Mouse (Mus musculus) midbrain, embryonic 11.5 days (tissue): ENCODE data around the gene Ptpn7. TPM values are rescaled to one million over a fixed set of nuclear protein-coding genes. Genes with fewer than 3 reads are reported as not detected.
A peak's percentile ranks its signal among the peaks of the same experiment; 100 is the strongest.

Source experiments
- ATAC-seq: fragments of 200-750 bp; cut with Nextera tagmentation; 2 replicates; pipeline ENCODE4 v1.8.0; 2017; ENCODE audit warnings: moderate TSS enrichment, moderate library complexity; ENCODE audit not compliant: low FRiP score
- DNase-seq: peaks from one replicate; pipeline ENCODE4 v3.0.0; 2015; ENCODE audit warnings: low spot score; ENCODE audit errors: missing footprints
- H3K27ac ChIP-seq: fragments of 300-500 bp; sonication (generic); 2 replicates; pipeline ENCODE4 v1.5.1; 2014; ENCODE audit warnings: low read depth, low read length
- H3K27me3 ChIP-seq: fragments of 300-500 bp; sonication (generic); 2 replicates; pipeline ENCODE4 v1.6.1; 2014; ENCODE audit warnings: mild to moderate bottlenecking, low read length, moderate library complexity, mixed read lengths; ENCODE audit not compliant: control insufficient read depth, insufficient read depth
- H3K36me3 ChIP-seq: fragments of 300-500 bp; sonication (generic); 2 replicates; pipeline ENCODE4 v1.6.1; 2014; ENCODE audit warnings: mild to moderate bottlenecking, low read length, moderate library complexity, mixed read lengths; ENCODE audit not compliant: control insufficient read depth, insufficient read depth
- H3K4me1 ChIP-seq: fragments of 300-500 bp; sonication (generic); 2 replicates; pipeline ENCODE4 v1.6.1; 2014; ENCODE audit warnings: low read length; ENCODE audit not compliant: control insufficient read depth, insufficient read depth
- H3K4me2 ChIP-seq: fragments of 300-500 bp; sonication (generic); 2 replicates; pipeline ENCODE4 v1.6.1; 2014; ENCODE audit warnings: mild to moderate bottlenecking, moderate library complexity
- H3K4me3 ChIP-seq: fragments of 300-500 bp; sonication (generic); 2 replicates; pipeline ENCODE4 v1.5.1; 2014; ENCODE audit warnings: low read depth, low read length
- H3K9ac ChIP-seq: fragments of 300-500 bp; sonication (generic); 2 replicates; pipeline ENCODE4 v1.6.1; 2014; ENCODE audit warnings: low read length
- H3K9me3 ChIP-seq: fragments of 300-500 bp; sonication (generic); 2 replicates; pipeline ENCODE4 v1.6.1; 2016; ENCODE audit warnings: low read length; ENCODE audit not compliant: control insufficient read depth
- WGBS: fragments of 180-500 bp; shearing (Covaris S2); extraction: QIAGEN DNeasy Blood & Tissue Kit; methylation state at CpG from one replicate; pipeline ENCODE4 v1.1.7; 2014; 5-methylcytosine and 5-hydroxymethylcytosine counted together
- polyA plus RNA-seq: library from polyadenylated mRNA; unstranded; fragments of >200 nt; fragmentation: Nextera tagmentation; extraction: Ambion mirVana; gene quantifications from 2 replicates; pipeline ENCODE4 v1.2.1, GENCODE M21; 2014

The Ptpn7 gene
- polyA plus RNA-seq, 1 experiment from 2014 or later, result 1.6 TPM

DNA sequence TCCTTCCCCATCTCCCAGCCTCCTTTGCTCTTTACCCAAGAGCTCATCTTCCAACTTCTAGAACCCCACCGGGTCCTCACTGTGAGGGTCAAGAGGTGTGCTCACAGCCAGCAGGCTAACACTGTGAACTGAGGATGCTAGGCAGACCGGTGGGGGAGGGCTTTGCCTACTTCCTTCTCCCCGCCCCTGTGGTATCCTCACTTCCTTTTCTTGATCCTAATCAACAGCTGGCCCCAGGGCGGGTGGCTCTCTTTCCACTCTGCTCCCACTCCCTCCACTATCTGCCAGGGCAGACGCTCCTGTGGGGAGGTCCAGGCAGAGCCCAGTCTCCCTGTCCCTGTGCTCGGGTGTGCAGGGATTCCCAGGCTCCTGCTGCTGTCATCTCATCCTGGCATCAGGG lies 1.5 kb upstream of the Ptpn7 start:
- DNase-seq (no peak), ATAC-seq (no peak)
- no peak overlapping the region for H3K4me3 ChIP-seq
- 56% methylated on average over 6 of the region's 6 CpGs for WGBS
- no peak overlapping the region for H3K4me2 ChIP-seq
- no peaks in the 10 kb centered on the region for H3K9me3 ChIP-seq
- no peak overlapping the region for H3K9ac ChIP-seq
- no peak overlapping the region for H3K27ac ChIP-seq
- no peaks in the 10 kb centered on the region for H3K4me1 ChIP-seq
- no peaks in the 10 kb centered on the region; the same call in 1 of the 2 replicates for H3K27me3 ChIP-seq
- no peaks in the 10 kb centered on the region for H3K36me3 ChIP-seq

- ATAC-seq, result no peak
- 64% methylated on average over 8 of the region's 8 CpGs for WGBS
These were observed 940 bp upstream of the Ptpn7 start for GRCm38 (mm10) chr1:135131560-135131959.

DNA sequence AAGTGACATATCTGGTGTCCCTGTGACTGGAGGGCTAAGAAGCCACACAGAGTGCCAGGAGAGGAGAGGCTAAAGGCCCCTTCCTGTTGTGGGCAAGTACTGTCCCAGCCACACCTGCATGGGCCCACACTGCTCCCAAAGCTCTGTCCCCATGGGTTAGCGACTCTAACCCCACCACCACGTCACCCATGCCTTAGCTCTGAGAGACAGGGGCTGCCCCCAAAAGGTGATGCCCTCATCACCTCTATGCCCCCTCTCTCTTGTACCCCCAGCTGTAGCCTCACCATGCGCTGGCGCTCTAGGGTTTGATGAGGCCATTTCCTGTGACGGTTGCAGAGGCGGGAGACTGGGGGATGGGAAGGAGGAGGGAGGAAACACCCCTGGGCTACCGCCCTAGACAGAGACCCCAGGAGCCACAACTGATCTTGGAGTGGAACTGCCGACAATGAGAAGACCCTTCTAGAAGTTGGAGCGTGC lies 431 bp downstream of the Ptpn7 start:
- Histone ChIP-seq H3K9me3 (no peaks in the 10 kb centered on the region), H3K9ac (no peak overlapping the region), H3K4me2 (no peak overlapping the region), H3K4me1 (no peaks in the 10 kb centered on the region), H3K27ac (no peak overlapping the region), H3K4me3 (no peak overlapping the region), H3K36me3 (no peaks in the 10 kb centered on the region), H3K27me3 (no peaks in the 10 kb centered on the region; the same call in 1 of the 2 replicates)
- ATAC-seq (no peak), DNase-seq (no peak)
- 85% methylated on average over 9 of the region's 9 CpGs for WGBS

More at GRCm38 (mm10) chr1:135131560-135131959, 940 bp upstream of the Ptpn7 start:
- no peak for DNase-seq
- Histone ChIP-seq H3K4me3 (no peak overlapping the region), H3K9ac (no peak overlapping the region), H3K27ac (no peak overlapping the region), H3K36me3 (no peaks in the 10 kb centered on the region), H3K9me3 (no peaks in the 10 kb centered on the region), H3K27me3 (no peaks in the 10 kb centered on the region; the same call in 1 of the 2 replicates), H3K4me2 (no peak overlapping the region), H3K4me1 (no peaks in the 10 kb centered on the region)

- WGBS, result 83% methylated on average over 10 of the region's 10 CpGs
- no peak for DNase-seq
- Histone ChIP-seq H3K4me2 (no peak overlapping the region), H3K4me3 (no peak overlapping the region), H3K27ac (no peak overlapping the region), H3K36me3 (no peaks in the 10 kb centered on the region), H3K9ac (no peak overlapping the region), H3K4me1 (no peaks in the 10 kb centered on the region), H3K27me3 (no peaks in the 10 kb centered on the region), H3K9me3 (no peaks in the 10 kb centered on the region)
- no peak for ATAC-seq
These were observed 1.4 kb downstream of the Ptpn7 start for GRCm38 (mm10) chr1:135133678-135134435.

DNA sequence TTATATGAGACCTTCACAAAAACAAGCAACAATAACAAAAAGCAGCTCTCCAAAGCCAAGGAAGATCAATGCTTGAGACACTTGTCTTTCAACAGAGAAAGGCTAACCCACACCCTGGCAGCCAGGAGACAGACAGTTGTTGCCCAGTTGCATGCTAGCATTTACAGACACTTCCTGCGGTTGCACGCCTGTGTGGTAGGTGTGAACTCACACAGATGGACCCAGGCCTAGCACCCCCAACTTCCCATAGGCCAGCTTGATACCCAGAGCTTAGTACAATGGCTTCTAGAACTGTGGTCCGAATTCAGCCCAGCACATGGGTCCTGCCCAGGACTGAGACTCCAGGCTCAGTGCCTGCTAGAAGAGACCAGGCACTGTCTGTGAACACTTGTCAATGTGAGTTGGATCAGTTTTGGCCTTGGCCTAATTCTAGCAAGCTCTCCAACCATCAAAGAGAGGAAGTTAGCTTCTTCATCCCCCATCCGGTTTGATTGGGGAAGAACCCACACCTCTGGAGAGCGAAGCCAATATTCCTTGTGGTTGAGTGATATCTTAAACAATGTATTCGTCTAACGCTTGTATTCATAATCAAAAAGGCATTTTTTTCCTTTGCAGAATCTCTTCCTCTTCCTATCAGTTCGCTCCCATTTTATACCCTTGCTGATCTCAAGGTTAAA lies 2.7 kb downstream of the Ptpn7 start:
- Histone ChIP-seq H3K27ac (no peak overlapping the region), H3K4me2 (no peak overlapping the region)
- 92% methylated on average over 8 of the region's 8 CpGs for WGBS

DNA sequence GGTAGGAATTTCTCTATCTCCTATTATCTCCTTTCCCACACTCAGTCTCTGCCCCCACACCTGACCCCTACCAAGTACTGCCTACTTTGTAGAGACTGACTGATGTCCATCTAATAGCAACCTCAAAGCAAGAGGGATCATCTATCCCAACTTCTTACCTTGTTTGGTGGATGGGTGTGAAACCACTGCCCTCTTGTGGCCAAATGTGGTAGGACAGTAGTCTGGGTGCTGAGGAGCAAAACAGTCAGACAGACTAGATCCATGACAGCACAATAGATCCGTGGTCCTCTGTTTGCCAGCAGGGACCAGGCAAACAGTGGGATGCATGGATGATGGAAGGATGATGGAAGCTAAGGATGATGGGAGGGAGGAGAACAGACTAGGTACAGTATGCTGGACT lies 4.0 kb downstream of the Ptpn7 start:
- Histone ChIP-seq H3K9ac (no peak overlapping the region), H3K27me3 (no peaks in the 10 kb centered on the region), H3K36me3 (no peaks in the 10 kb centered on the region), H3K4me3 (no peak overlapping the region), H3K9me3 (no peaks in the 10 kb centered on the region), H3K27ac (no peak overlapping the region), H3K4me2 (no peak overlapping the region), H3K4me1 (no peaks in the 10 kb centered on the region)
- 8% methylated on average over 1 of the region's 1 CpGs for whole genome bisulfite sequencing
- peak; percentile 34; the same call in 1 of the 2 replicates for ATAC-seq
- DNase-seq, result peak; percentile 98

More for the DNA sequence above, 2.7 kb downstream of the Ptpn7 start:
- Histone ChIP-seq H3K27me3 (no peaks in the 10 kb centered on the region), H3K9ac (no peak overlapping the region), H3K4me1 (no peaks in the 10 kb centered on the region), H3K36me3 (no peaks in the 10 kb centered on the region), H3K4me3 (no peak overlapping the region), H3K9me3 (no peaks in the 10 kb centered on the region)
- ATAC-seq (no peak), DNase-seq (no peak)

- DNase-seq, result no peak
- Histone ChIP-seq H3K4me1 (no peaks in the 10 kb centered on the region), H3K9me3 (no peaks in the 10 kb centered on the region), H3K4me3 (no peak overlapping the region), H3K27ac (no peak overlapping the region), H3K4me2 (no peak overlapping the region), H3K9ac (no peak overlapping the region), H3K36me3 (no peaks in the 10 kb centered on the region), H3K27me3 (no peaks in the 10 kb centered on the region)
- WGBS, result 79% methylated on average over 2 of the region's 2 CpGs
- ATAC-seq, result no peak
These were observed 7.4 kb downstream of the Ptpn7 start for GRCm38 (mm10) chr1:135139906-135140305.

DNA sequence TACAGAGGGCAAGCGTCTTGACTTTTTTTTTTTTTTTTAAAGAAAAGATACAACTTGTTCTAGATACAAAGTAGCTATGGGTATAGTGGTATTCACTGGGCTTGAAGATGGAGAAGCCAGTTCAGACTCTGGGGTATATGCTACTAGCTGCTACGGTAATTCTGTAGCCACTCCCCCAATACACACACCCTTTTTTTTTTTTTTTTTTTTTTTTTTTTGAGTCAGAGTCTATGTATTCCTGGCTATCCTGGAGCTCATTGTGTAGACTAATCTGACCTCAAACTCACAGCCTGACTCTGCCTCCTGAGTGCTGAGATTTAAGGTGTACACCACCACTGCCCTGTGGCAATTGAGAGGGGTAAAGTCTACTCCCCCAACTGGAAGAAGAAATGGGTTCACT lies 10.0 kb downstream of the Ptpn7 start:
- H3K27me3 ChIP-seq, result peaks cover 3% of the 10 kb centered on the region; the same call in 1 of the 2 replicates
- no peak overlapping the region for H3K27ac ChIP-seq
- no peak overlapping the region for H3K4me3 ChIP-seq
- H3K4me1 ChIP-seq, result no peaks in the 10 kb centered on the region
- H3K4me2 ChIP-seq, result no peak overlapping the region
- no peaks in the 10 kb centered on the region for H3K9me3 ChIP-seq
- WGBS, result 86% methylated on average over 2 of the region's 2 CpGs
- H3K9ac ChIP-seq, result no peak overlapping the region
- no peaks in the 10 kb centered on the region for H3K36me3 ChIP-seq
- DNase-seq (no peak), ATAC-seq (no peak)

DNA sequence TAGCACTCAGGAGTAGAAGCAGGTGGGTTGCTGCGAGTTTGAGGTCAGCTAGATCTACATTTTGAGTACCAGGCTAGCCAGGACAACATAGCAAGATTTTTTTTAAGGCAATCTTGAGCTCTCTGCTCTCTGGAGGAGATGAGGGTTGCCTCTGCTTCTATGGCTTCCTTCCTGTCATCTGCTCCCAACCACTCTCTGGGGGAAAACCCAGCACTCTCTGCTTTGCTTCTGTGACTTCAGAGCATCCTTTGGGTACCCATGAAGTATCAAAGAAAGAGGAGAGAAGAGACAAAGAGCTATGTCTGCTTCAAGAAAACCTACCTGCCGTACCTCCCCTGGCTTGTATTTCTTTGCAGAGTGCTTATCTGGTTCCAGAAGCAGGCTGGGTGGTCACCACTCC lies 11.4 kb downstream of the Ptpn7 start:
- 81% methylated on average over 2 of the region's 2 CpGs for WGBS
- no peak for ATAC-seq

More for the DNA sequence above, 11.4 kb downstream of the Ptpn7 start:
- H3K4me1 ChIP-seq, result peaks cover 10% of the 10 kb centered on the region
- peaks cover 3% of the 10 kb centered on the region; the same call in 1 of the 2 replicates for H3K27me3 ChIP-seq
- no peak overlapping the region for H3K9ac ChIP-seq
- no peak overlapping the region for H3K4me2 ChIP-seq
- no peak overlapping the region for H3K4me3 ChIP-seq
- DNase-seq, result no peak
- H3K36me3 ChIP-seq, result no peaks in the 10 kb centered on the region
- no peak overlapping the region for H3K27ac ChIP-seq
- no peaks in the 10 kb centered on the region for H3K9me3 ChIP-seq
